Mouse (Mus musculus): ENCODE data around the gene Nxph4.

GRCm38 (mm10) chr10:127485235-127485634 lies 49.1 kb downstream of the Nxph4 start:
- no peak for TF ChIP-seq USF2 (conservative IDR thresholded peaks at IDR 0.05; ENCODE audit: low read depth, low read length)
- TF ChIP-seq POLR2A (IDR thresholded peaks at IDR 0.05; ENCODE audit: low read depth, low read length), result no peak
- TF ChIP-seq CHD2 (IDR thresholded peaks at IDR 0.05; ENCODE audit: low read length), result no peak
- TF ChIP-seq MAFK (IDR thresholded peaks at IDR 0.05; ENCODE audit: insufficient replicate concordance, low read length), result no peak
- no peak for TF ChIP-seq EP300 (IDR thresholded peaks at IDR 0.05; ENCODE audit: low read length)
- no peak for TF ChIP-seq E2F4 (IDR thresholded peaks at IDR 0.05; ENCODE audit: insufficient replicate concordance, low read depth, low read length)
- TF ChIP-seq JUN (IDR thresholded peaks at IDR 0.05; ENCODE audit: insufficient read depth, low read depth, low read length), result no peak
